Mouse (Mus musculus) lung, postnatal 0 days (tissue): Measurements from ENCODE around the gene Gm38394.

Source experiments
- CTCF ChIP-seq: IDR thresholded peaks from 2 replicates; pipeline ENCODE4 v1.5.1; 2016; ENCODE audit warnings: antibody characterized with exemption, mild to moderate bottlenecking
- EP300 ChIP-seq: IDR thresholded peaks from 2 replicates; pipeline ENCODE4 v1.6.1; 2016; ENCODE audit warnings: antibody characterized with exemption, mild to moderate bottlenecking, control low read depth

GRCm38 (mm10) chr1:133663427-133663826, 2.3 kb upstream of the Gm38394 start:
- TF ChIP-seq CTCF (no peak), EP300 (no peak)
